Mouse (Mus musculus) layer of hippocampus, postnatal 36 days (tissue): ENCODE data around the gene Eci3. TPM values are rescaled to one million over a fixed set of nuclear protein-coding genes. Genes with fewer than 3 reads are reported as not detected.
"Not testable (repeated sequence)": the region's sequence is repeated elsewhere in the genome, so short reads cannot be mapped to it uniquely, and the experiment has no call there.

Experiments
- DNase-seq, 2 experiments: peaks; one replicate each; pipeline ENCODE4 v3.0.0; 2022
- total RNA-seq, 2 experiments: library from RNA; stranded (reverse); gene quantifications; 2 replicates each; pipeline ENCODE4 v1.2.3; 2021

Eci3 gene
- total RNA-seq: under 1 TPM; 0.37 to 0.48 TPM

- no peak for DNase-seq
Observed at GRCm38 (mm10) chr13:34963511-34964397, at the start of gene Eci3. Eci3 (minus strand) TSS chr13:34963810.

DNA sequence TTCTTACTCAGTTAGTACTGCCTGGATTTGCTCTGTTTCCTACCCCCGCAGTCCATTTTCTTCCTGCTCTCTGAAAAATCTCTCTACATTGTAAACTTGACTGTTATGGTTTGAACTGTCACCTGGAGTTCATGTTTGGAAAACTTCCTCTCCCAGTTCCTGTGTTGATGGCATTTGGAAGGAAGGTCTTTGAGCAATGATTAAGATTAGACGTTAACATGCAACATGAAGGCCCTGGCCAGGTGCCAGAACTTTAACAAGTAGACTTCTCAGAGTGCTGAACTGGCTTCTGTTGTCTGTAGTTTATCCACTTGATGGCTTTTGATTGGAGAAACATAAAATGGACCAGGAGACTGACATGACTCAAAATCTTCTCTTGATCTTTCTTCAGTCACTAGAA is 32.3 kb upstream of the Eci3 start:
- no peak for DNase-seq

- DNase-seq: peak; percentile 86 to 87
Observed at GRCm38 (mm10) chr13:34993983-34994811, 30.6 kb upstream of the Eci3 start.

DNA sequence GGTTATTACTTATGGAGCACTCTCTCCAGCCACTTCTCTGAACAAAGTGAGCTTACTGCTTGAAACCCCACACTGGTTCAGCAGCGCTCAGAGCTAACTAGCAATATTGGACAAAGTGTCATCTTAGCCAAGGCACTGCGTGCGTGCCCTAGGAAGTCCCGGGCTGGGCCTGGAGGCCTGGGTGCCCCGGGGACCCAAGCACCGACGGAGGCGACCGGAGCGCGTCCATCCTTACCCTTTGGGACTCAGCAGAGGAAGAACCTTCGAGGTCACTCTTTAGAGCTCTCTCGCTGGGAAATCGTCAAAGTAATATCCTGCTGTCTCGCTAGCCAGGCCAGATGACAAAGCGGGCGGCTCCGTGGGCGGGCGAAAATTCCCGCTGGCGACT is 30.0 kb upstream of the Eci3 start:
- no peak for DNase-seq

DNA sequence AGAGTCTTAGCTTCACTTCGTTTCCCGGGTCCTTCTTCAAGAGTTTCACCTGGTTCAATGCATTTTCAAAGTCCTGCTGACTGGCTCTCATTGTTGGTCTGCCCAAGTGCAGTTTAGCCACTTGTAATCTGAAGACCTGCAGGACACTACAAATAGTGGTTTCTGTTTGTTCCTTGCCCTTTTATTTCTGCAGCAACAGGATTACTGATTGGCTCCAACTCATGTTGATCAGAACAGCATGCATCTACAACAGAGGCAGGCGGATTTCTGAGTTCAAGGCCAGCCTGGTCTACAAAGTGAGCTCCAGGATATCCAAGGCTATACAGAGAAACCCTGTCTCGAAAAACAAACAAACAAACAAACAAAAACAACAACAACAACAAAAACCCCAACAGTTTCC is 29.5 kb upstream of the Eci3 start:
- no peak for DNase-seq

DNA sequence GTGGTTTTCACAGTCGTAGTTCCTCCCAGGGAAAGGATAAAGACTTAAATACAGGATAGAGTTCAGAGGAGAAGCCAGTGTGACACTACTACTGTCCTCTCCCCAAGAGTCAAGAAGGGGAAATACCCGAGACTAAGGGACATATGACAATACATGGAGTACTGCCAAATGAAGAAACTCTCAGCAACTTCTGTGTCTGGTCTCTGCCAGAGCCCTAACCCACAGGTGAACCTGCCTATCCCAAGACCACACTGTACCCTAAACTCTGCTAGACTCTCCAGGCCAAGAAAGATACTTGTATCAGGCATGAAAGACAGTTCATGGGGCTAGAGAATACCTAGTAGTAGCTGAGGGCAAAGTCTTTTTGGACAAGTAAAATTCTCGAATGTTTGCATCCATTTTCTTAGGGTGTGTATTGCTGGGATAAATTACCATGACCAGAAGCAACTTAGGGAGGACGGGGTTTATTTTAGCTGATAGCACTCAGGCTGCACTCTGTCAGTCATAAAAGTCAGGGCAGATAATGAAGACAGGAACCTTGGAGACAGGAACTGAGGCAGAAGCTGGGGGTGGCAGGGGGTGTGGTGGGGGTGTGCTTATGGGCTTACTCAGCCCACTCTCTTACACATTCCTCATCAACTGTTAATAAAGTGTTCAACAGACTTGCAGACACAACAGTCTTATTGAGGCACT is 28.1 kb upstream of the Eci3 start:
- no peak for DNase-seq

DNA sequence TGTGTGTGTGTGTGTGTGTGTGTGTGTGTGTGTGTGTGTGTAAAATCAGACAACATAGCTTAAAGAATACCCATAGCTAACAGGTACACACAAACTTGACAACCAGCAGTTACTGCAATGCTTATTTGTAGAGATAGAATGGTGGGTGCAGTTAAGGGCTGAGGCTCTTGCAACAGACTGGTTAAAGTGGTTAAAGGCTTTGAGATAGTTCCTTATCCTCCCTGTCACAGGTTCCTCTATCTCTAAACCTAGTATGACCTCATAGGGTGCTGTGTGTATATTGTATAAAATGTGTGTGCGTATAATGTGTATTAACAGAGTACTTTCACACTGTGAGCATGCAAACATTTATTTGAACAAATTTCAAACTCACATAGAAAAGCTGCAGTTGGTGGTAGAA is 19.9 kb upstream of the Eci3 start:
- DNase-seq: not testable (repeated sequence)

- DNase-seq: not testable (repeated sequence)
Observed at GRCm38 (mm10) chr13:34978635-34979034, 15.0 kb upstream of the Eci3 start.

GRCm38 (mm10) chr13:34977410-34977809 is 13.8 kb upstream of the Eci3 start:
- no peak for DNase-seq

GRCm38 (mm10) chr13:34976116-34976515 is 12.5 kb upstream of the Eci3 start:
- no peak for DNase-seq

DNA sequence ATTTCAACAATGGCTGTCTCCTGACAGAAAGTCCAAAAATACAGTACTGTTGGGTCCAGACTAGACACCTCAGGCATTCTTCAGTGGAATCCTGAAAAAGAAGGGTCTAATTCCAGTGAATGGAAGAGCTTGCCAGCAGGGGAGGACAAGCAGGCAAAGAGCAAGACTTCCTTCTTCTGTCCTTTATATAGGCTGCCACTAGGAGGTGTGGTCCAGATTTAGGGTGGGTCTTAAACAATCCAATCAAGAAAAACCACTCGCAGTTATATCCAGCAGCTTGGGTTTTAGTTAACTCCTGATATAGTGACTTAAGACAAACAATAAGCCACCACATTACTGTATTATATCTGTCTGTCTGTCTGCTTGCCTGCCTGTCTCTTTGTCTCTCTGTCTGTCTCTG is 10.2 kb upstream of the Eci3 start:
- no peak for DNase-seq

- DNase-seq: no peak
Observed at GRCm38 (mm10) chr13:34973149-34973548, 9.5 kb upstream of the Eci3 start.

GRCm38 (mm10) chr13:34972456-34972855 is 8.8 kb upstream of the Eci3 start:
- not testable (repeated sequence) for DNase-seq

DNA sequence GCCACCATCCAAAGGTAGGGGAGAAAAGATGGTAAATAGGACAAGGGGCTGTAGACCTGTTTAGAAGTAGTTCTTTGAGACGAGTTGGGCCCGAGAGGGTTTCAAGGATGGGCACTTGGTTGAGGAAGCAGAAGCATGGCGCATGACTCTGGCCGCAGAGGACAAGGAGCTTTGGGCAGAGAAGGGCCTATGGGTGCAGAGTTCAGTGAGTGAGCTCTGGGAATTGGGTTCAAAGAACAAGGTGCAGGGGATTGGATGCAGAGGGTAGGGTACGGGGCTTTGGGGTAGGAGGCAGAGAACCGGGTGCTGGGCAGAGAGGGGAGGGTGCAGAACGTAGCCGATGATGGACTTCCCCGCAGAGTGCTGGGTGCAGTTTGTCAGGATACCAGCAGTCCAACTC is 2.0 kb upstream of the Eci3 start:
- DNase-seq: not testable (repeated sequence)

- no peak for DNase-seq
Observed at GRCm38 (mm10) chr13:34964866-34965265, 1.3 kb upstream of the Eci3 start.

DNA sequence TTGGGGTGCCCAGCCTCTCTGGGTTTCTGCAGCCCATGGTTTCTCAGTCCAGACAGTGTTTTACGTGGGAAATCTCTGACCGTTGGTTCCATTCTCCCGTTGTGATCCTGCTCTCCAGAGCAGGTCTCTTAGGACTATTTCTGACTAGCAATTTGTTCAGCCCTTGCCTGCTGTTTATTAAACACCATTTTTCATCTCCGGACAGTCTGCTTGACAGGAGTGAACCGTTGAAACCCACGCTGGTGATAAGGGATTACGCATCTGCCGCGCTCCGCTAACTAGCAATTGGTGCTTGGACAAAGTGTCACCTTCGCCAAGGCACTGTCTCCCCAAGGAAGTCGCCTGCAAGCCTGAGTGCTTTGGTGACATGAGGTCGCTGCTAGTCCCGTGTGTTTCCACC is 809 bp upstream of the Eci3 start:
- no peak for DNase-seq

DNA sequence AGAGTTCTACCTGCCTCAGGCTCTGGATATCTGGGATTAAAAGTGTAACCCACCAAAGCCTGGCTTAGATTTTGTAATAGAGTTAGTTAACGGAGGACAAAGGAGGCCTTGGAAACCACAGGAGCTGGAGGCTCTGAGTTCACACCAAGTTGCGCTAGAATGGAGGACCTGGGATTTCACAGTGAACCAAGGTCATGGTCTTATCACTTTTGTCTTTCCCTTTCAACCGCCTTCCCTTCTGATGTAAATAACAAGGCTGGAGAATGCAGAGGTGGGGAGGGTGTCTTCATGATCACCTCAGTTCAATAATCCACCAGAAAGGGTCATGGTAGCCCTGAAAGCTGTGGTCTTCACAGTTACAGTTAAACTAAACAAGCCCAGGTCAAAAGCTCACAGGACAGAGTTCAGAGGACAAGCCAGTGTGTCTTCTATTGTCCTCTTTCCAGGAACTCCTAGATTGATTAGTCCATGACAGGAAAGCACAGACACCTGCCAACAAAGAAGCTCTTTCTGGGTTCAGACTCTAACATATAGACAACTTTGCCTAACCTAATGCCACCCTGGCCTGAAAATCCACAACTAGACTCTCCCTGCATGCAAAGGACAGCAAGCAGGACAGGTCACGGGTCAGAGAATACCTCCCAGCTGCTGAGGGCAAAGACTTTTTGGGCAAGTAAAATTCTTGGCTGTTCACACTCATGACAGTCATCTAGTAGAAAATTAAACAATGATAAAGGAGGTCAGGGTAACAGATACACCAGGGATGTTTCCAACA is 2.4 kb downstream of the Eci3 start:
- DNase-seq: no peak

GRCm38 (mm10) chr13:34958158-34958557 is 5.5 kb downstream of the Eci3 start:
- DNase-seq: not testable (repeated sequence)

GRCm38 (mm10) chr13:34956901-34957300 is 6.7 kb downstream of the Eci3 start:
- no peak for DNase-seq

GRCm38 (mm10) chr13:34951437-34951836 is 12.2 kb downstream of the Eci3 start:
- DNase-seq: not testable (repeated sequence)

GRCm38 (mm10) chr13:34942370-34942769 is 21.2 kb downstream of the Eci3 start:
- no peak for DNase-seq
